Mouse (Mus musculus) liver, embryonic 14.5 days (tissue): ENCODE measurements around the gene Klra6.
"Not testable (repeated sequence)": the region's sequence is repeated elsewhere in the genome, so short reads cannot be mapped to it uniquely, and the experiment has no call there.

Source experiments
- CTCF ChIP-seq: IDR thresholded peaks from 2 replicates; pipeline ENCODE4 v1.5.1; 2016; ENCODE audit warnings: antibody characterized with exemption, low read depth, control low read depth
- EP300 ChIP-seq: IDR thresholded peaks from 2 replicates; pipeline ENCODE4 v1.6.1; 2016; ENCODE audit warnings: antibody characterized with exemption, low read depth

DNA sequence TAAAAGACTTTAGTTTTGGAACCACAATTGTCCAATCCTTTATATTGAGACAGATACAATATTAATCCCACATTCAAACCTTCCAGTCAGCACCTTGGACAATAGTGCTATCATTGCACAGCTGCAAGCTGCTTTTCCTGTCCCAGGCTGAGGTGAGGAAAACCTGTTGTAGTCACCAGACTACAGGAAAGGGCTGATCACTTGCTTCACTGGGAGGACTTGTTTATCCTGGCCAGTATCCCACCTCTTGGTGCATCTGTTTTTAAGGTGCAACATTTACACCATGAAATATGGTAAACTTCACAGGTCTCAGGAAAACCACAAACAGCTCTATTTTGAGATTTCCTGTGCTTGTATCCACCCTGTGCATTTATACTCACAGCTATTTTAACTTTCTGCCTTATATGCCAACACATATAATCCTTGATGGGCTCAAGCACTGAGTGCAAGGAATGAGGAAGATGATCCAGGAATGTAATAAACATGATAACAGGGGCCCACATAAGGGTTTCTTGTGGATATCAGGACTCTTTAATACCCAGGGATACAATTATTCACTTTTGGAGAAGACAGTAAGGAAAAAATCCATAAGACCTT lies 4.8 kb upstream of the Klra6 start:
- TF ChIP-seq EP300, CTCF: not testable (repeated sequence)
